Mouse (Mus musculus): ENCODE data around the gene Capn2. TPM values are rescaled to one million over a fixed set of nuclear protein-coding genes. Genes with fewer than 3 reads are reported as not detected.

Gene Capn2
- polyA plus RNA-seq, 1 experiment, result 2.4 TPM

GRCm38 (mm10) chr1:182514803-182515590 is 2.4 kb downstream of the Capn2 start:
- Histone ChIP-seq H3K27me3 (ENCODE audit: control insufficient read depth, insufficient read depth, low read length) (peaks cover 4% of the 10 kb centered on the region; the same call in 1 of the 2 replicates), H3K36me3 (ENCODE audit: control insufficient read depth, insufficient read depth, low read length) (no peaks in the 10 kb centered on the region), H3K4me1 (ENCODE audit: control insufficient read depth, insufficient read depth, low read length) (peaks cover 2% of the 10 kb centered on the region), H3K4me3 (ENCODE audit: control insufficient read depth, low read depth, low read length) (no peak overlapping the region), H3K27ac (ENCODE audit: control insufficient read depth, insufficient read depth, low read depth, low read length) (no peak overlapping the region)
- TF ChIP-seq POLR2A (IDR thresholded peaks at IDR 0.05; ENCODE audit: control insufficient read depth, low read depth, low read length) (no peak), CTCF (IDR thresholded peaks at IDR 0.05; ENCODE audit: control insufficient read depth, insufficient read depth, insufficient replicate concordance, low read depth, low read length) (no peak)

GRCm38 (mm10) chr1:182513714-182514113 is 3.7 kb downstream of the Capn2 start:
- Histone ChIP-seq H3K4me3 (ENCODE audit: control insufficient read depth, low read depth, low read length) (no peak overlapping the region), H3K4me1 (ENCODE audit: control insufficient read depth, insufficient read depth, low read length) (no peaks in the 10 kb centered on the region; the same call in 1 of the 2 replicates), H3K27me3 (ENCODE audit: control insufficient read depth, insufficient read depth, low read length) (peaks cover 4% of the 10 kb centered on the region; the same call in 1 of the 2 replicates), H3K27ac (ENCODE audit: control insufficient read depth, insufficient read depth, low read depth, low read length) (no peak overlapping the region), H3K36me3 (ENCODE audit: control insufficient read depth, insufficient read depth, low read length) (no peaks in the 10 kb centered on the region)
- no peak for TF ChIP-seq CTCF (IDR thresholded peaks at IDR 0.05; ENCODE audit: control insufficient read depth, insufficient read depth, insufficient replicate concordance, low read depth, low read length)
- TF ChIP-seq POLR2A (IDR thresholded peaks at IDR 0.05; ENCODE audit: control insufficient read depth, low read depth, low read length), result no peak

GRCm38 (mm10) chr1:182512901-182513410 is 4.5 kb downstream of the Capn2 start:
- no peaks in the 10 kb centered on the region; the same call in 1 of the 2 replicates for H3K4me1 ChIP-seq (ENCODE audit: control insufficient read depth, insufficient read depth, low read length)
- H3K36me3 ChIP-seq (ENCODE audit: control insufficient read depth, insufficient read depth, low read length), result no peaks in the 10 kb centered on the region

DNA sequence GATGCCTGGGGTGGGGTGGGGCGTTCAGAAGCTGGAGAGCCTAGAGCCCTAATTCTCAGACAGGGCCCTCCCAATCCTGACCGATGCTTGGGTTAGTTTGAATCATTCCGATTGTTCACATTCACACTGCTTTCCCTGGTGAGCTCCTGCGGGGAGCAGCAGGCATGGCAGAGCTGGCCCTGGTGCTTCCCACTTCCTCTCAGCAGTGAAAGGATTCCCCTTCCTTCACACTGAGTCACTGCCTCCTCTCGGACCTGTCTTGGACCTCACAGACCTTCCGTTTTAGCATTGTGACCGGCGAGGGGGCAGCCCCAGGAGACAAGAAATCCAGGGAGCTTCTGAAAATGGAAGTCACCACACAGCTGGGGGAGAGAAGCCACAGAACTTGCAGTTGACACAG is 5.6 kb downstream of the Capn2 start:
- H3K36me3 ChIP-seq (ENCODE audit: control insufficient read depth, insufficient read depth, low read length), result no peaks in the 10 kb centered on the region

More at GRCm38 (mm10) chr1:182512901-182513410, 4.5 kb downstream of the Capn2 start:
- H3K27ac ChIP-seq (ENCODE audit: control insufficient read depth, insufficient read depth, low read depth, low read length), result no peak overlapping the region
- H3K4me3 ChIP-seq (ENCODE audit: control insufficient read depth, low read depth, low read length), result no peak overlapping the region
- no peak for TF ChIP-seq POLR2A (IDR thresholded peaks at IDR 0.05; ENCODE audit: control insufficient read depth, low read depth, low read length)
- TF ChIP-seq CTCF (IDR thresholded peaks at IDR 0.05; ENCODE audit: control insufficient read depth, insufficient read depth, insufficient replicate concordance, low read depth, low read length), result no peak
- H3K27me3 ChIP-seq (ENCODE audit: control insufficient read depth, insufficient read depth, low read length), result peaks cover 4% of the 10 kb centered on the region; the same call in 1 of the 2 replicates

GRCm38 (mm10) chr1:182511073-182511472 is 6.3 kb downstream of the Capn2 start:
- H3K4me1 ChIP-seq (ENCODE audit: control insufficient read depth, insufficient read depth, low read length), result no peaks in the 10 kb centered on the region
- no peaks in the 10 kb centered on the region for H3K36me3 ChIP-seq (ENCODE audit: control insufficient read depth, insufficient read depth, low read length)
- H3K4me3 ChIP-seq (ENCODE audit: control insufficient read depth, low read depth, low read length), result no peak overlapping the region
- H3K27ac ChIP-seq (ENCODE audit: control insufficient read depth, insufficient read depth, low read depth, low read length), result no peak overlapping the region
- TF ChIP-seq POLR2A (IDR thresholded peaks at IDR 0.05; ENCODE audit: control insufficient read depth, low read depth, low read length) (no peak), CTCF (IDR thresholded peaks at IDR 0.05; ENCODE audit: control insufficient read depth, insufficient read depth, insufficient replicate concordance, low read depth, low read length) (no peak)
- no peaks in the 10 kb centered on the region for H3K27me3 ChIP-seq (ENCODE audit: control insufficient read depth, insufficient read depth, low read length)

More for the DNA sequence above, 5.6 kb downstream of the Capn2 start:
- TF ChIP-seq POLR2A (IDR thresholded peaks at IDR 0.05; ENCODE audit: control insufficient read depth, low read depth, low read length) (no peak), CTCF (IDR thresholded peaks at IDR 0.05; ENCODE audit: control insufficient read depth, insufficient read depth, insufficient replicate concordance, low read depth, low read length) (no peak)
- H3K27ac ChIP-seq (ENCODE audit: control insufficient read depth, insufficient read depth, low read depth, low read length), result no peak overlapping the region
- no peaks in the 10 kb centered on the region; the same call in 1 of the 2 replicates for H3K4me1 ChIP-seq (ENCODE audit: control insufficient read depth, insufficient read depth, low read length)
- H3K4me3 ChIP-seq (ENCODE audit: control insufficient read depth, low read depth, low read length), result no peak overlapping the region
- no peaks in the 10 kb centered on the region for H3K27me3 ChIP-seq (ENCODE audit: control insufficient read depth, insufficient read depth, low read length)

- Histone ChIP-seq H3K36me3 (ENCODE audit: control insufficient read depth, insufficient read depth, low read length) (no peaks in the 10 kb centered on the region), H3K4me1 (ENCODE audit: control insufficient read depth, insufficient read depth, low read length) (no peaks in the 10 kb centered on the region), H3K4me3 (ENCODE audit: control insufficient read depth, low read depth, low read length) (no peak overlapping the region), H3K27ac (ENCODE audit: control insufficient read depth, insufficient read depth, low read depth, low read length) (no peak overlapping the region), H3K27me3 (ENCODE audit: control insufficient read depth, insufficient read depth, low read length) (no peaks in the 10 kb centered on the region)
- TF ChIP-seq POLR2A (IDR thresholded peaks at IDR 0.05; ENCODE audit: control insufficient read depth, low read depth, low read length), result no peak
- no peak for TF ChIP-seq CTCF (IDR thresholded peaks at IDR 0.05; ENCODE audit: control insufficient read depth, insufficient read depth, insufficient replicate concordance, low read depth, low read length)
Measured at GRCm38 (mm10) chr1:182509110-182509797, 8.2 kb downstream of the Capn2 start.
